Mouse (Mus musculus): ENCODE results near the gene Hax1.

Gene Hax1

DNA sequence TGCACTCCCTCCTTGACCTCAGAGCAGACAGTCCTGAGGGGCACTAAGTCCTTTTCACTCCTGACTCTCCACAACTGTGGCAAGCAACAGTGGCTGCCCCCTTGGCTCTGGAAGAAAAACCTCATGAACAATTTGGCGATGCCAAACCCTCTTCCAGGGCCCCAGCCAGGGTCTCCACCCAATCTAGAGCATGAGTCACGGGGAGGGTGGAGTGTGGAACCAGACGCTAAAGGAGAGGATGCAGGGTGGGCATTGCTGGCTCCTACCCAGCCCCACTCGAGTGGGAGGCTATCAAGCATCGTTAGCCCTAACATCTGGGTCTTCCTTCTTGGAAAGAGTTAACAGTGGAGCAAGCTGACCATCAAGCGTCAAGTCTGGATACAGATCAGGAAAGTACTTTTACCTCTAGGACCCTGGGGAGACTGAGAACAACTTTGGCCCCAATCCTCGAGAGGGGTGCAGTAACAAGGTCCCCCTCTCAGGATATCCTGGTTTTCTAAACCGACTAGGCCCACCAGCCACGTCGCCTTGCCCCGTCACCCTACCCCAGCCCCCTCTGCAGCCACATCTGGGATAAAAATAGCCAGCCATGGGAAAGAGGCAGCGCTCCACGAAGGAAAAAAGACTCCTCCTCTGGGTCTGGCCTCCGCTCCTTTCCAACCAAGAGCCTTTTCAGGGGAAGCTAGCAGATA is 36.4 kb downstream of the Hax1 start:
- peak; percentile 59 for DNase-seq (ENCODE audit: low spot score)

DNA sequence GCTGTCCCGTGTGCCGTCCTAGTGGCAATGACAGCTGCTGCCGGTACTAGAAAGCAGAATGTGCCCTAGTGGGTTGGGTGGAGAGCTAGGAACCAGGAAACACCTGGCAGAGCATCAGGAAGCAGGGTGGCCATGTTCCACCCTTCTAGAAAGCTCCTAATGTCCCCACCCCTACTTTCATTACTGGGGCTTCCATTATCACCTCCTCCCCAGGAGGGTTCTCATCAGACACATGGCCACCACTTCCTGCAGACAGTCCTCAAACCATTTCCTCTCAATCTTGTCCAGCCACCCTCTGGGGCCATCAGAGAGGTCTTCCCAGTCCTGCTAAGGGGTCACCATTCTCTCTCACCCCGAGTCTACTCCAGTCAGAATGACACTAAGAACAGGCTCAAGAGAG is 37.1 kb downstream of the Hax1 start:
- no peak for DNase-seq (ENCODE audit: low spot score)

DNA sequence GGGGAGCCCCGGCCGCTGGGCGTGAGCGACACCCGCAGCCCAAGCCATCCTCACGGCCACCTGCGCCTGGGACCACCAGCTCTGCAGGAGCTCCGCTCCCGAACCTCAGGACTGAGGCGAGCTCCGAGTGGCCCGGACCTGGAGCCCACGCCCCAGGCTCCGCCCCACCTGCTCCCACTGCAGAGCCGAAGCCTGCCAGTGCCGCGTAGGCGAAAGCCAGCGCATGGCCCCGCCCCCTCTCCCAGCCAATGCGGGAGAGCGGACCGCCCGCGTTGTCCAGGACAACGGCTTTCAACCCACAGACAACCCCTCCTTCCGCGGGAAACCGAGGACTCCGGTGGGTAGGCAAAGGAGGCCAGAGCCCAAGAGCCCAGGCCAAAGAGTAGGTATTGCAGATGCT is 38.1 kb downstream of the Hax1 start:
- DNase-seq (ENCODE audit: low spot score) = peak; percentile 93

DNA sequence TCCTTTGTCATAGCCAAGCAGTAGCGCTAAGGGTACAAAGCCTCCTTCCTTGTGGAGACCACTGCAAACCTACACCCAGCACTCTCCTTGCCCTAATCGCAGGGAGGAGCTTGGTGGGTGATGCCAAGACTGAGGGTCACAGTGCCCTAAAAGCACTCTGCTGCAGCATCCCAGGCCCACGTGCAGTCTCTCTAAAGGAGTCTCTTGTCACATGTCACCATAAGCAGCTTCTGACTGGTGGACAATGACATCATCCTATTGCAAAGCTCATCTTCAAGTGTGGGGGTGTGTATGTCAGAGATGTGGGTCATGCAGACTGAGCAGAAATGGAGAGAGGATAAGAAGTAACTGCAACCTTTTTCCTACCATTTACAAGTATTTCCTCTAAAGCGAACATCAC is 39.1 kb downstream of the Hax1 start:
- peak; percentile 82 for DNase-seq (ENCODE audit: low spot score)

DNA sequence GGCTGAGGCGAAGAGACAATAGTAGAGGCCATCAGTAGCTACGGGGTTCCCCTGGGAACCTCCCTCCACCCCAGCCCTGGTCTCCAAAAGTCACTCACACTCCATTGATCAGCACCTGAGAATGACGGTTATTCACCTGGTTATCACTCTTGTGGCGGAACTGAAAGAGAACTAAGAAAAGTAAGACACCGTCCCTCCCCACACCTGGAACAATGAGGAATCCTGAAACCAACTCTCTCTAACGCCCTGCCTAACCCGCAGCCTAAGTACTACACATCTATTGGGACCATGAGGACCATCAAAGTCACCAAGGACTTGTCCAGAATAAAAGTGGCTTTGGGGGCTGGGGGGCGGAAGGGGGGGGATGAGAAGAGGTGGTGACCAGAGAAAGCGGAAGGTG is 40.7 kb downstream of the Hax1 start:
- DNase-seq (ENCODE audit: low spot score) = no peak

DNA sequence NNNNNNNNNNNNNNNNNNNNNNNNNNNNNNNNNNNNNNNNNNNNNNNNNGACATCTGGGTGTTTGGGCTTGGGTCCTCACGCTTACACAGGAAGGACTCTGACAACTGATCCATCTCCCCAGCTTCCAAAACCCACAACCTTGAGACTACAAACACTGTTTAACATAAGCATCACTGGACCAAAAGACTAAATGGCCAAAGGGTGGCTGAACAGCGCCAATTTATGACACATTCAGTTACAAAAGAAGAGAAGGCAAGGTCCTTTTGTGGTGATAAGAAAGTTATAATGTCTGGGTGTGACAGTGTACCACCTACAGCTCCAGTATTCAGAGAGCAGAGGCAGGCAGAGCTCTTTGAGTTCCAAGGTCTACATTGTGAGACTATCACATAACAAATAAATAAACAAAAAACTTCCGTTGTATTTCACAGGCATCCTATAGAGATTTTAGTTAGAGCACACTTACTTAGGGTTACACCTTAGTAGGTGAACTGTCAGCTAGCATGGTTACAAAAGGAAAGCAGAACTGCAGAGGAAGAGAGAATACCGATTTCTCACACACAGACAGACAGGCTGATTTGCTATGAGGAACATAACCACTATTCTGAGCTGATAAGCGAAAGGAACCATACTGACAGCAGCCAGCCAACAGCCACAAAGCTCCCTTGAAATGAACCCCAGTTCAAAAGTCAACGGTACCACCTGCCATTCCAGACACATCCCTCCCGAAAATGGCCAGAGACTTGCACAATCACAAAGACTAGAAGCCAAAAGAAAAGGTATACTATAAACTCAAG is 42.2 kb downstream of the Hax1 start:
- DNase-seq (ENCODE audit: low spot score) = no peak

DNA sequence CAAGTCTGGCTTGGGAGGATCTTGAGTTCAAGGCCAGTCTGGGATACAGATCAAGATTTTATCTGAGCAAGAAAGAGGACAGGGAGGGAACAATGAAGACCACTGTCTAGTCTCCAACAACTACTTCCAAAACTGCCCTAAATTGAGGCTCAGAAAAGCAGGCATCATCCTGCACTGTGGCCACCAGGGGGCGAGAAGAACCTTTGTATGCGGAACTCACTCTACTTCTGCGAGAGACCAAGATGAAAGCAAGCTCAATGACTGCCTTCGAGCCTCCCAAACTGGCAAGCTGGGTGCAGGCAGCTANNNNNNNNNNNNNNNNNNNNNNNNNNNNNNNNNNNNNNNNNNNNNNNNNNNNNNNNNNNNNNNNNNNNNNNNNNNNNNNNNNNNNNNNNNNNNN is 45.2 kb downstream of the Hax1 start:
- DNase-seq (ENCODE audit: low spot score) = peak; percentile 88

DNA sequence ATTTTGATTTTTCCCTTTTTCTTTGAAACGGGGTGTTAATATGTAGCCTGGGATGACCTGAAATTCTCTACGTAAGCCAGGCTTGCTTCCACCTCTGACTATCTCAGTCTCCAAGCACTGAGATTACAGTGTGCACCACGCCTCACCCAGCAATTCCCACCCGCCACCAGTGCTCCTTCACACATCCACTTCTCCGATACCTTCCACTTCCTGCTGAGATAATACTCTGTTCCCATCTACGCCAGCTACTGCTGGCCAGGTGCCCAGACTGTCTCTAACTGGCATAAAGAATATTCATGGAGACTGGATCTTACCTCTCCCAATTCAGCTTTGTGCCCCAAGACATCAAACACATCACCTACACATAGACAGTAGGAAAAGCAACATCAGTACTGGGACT is 49.9 kb downstream of the Hax1 start:
- DNase-seq (ENCODE audit: low spot score) = peak; percentile 54

DNA sequence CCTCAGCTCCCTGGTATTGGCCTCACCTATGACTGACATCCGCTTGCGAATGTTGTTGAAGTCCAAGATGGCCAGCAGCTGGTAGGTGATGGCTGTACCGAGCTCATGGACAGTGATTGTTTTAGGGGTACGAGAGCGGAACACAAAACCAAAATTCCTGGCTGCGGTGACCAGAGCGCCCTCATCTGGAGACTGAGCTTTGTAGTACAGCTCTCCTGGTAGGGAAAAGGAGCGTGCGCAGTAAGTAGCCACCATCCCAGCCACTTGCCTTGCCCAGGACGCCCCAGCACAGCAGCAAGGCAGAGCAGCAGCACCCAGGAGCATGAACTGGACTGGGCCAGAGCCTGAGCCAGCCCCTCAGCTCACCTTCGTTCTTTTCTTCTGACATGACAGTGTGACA is 50.6 kb downstream of the Hax1 start:
- DNase-seq (ENCODE audit: low spot score) = no peak

All from MN1 (cell line).